Mouse (Mus musculus): ENCODE data around the gene Cd44. TPM values are rescaled to one million over a fixed set of nuclear protein-coding genes. Genes with fewer than 3 reads are reported as not detected.

The Cd44 gene
- polyA plus RNA-seq, 1 experiment from 2014 or later: 3.3 TPM

GRCm38 (mm10) chr2:102785696-102786095 lies 115.8 kb downstream of the Cd44 start:
- WGBS: 65% methylated on average over 4 of the region's 4 CpGs
- Histone ChIP-seq H3K4me2 (no peak overlapping the region), H3K4me3 (replicated peaks) (no peak overlapping the region), H3K4me1 (replicated peaks) (no peaks in the 10 kb centered on the region), H3K9ac (replicated peaks) (no peak overlapping the region), H3K9me3 (no peaks in the 10 kb centered on the region), H3K27me3 (no peaks in the 10 kb centered on the region), H3K27ac (no peak overlapping the region), H3K36me3 (no peaks in the 10 kb centered on the region)
- ATAC-seq (ENCODE audit: insufficient number of reproducible peaks, insufficient read depth, low FRiP score, low TSS enrichment, low read depth): no peak

- H3K4me3 ChIP-seq (replicated peaks): no peak overlapping the region
- H3K4me2 ChIP-seq: no peak overlapping the region
- no peaks in the 10 kb centered on the region for H3K9me3 ChIP-seq
- 82% methylated on average over 7 of the region's 7 CpGs for WGBS
- H3K27ac ChIP-seq: no peak overlapping the region
- no peak overlapping the region for H3K9ac ChIP-seq (replicated peaks)
- H3K27me3 ChIP-seq: no peaks in the 10 kb centered on the region
- no peak for ATAC-seq (ENCODE audit: insufficient number of reproducible peaks, insufficient read depth, low FRiP score, low TSS enrichment, low read depth)
- H3K4me1 ChIP-seq (replicated peaks): no peaks in the 10 kb centered on the region
- H3K36me3 ChIP-seq: no peaks in the 10 kb centered on the region
Measured at GRCm38 (mm10) chr2:102782751-102783150, 118.7 kb downstream of the Cd44 start.

- H3K9me3 ChIP-seq: no peaks in the 10 kb centered on the region
- no peak overlapping the region for H3K9ac ChIP-seq (replicated peaks)
- H3K4me1 ChIP-seq (replicated peaks): no peaks in the 10 kb centered on the region
- H3K27me3 ChIP-seq: no peaks in the 10 kb centered on the region
- H3K4me2 ChIP-seq: no peak overlapping the region
- no peak overlapping the region for H3K4me3 ChIP-seq (replicated peaks)
- H3K36me3 ChIP-seq: no peaks in the 10 kb centered on the region
- no peak for ATAC-seq (ENCODE audit: insufficient number of reproducible peaks, insufficient read depth, low FRiP score, low TSS enrichment, low read depth)
- H3K27ac ChIP-seq: no peak overlapping the region
- WGBS: 91% methylated on average over 3 of the region's 3 CpGs
Measured at GRCm38 (mm10) chr2:102778208-102778607, 123.3 kb downstream of the Cd44 start.

- no peak for ATAC-seq (ENCODE audit: insufficient number of reproducible peaks, insufficient read depth, low FRiP score, low TSS enrichment, low read depth)
- Histone ChIP-seq H3K9ac (replicated peaks) (no peak overlapping the region), H3K9me3 (no peaks in the 10 kb centered on the region)
Measured at GRCm38 (mm10) chr2:102775561-102775960, 125.9 kb downstream of the Cd44 start.

GRCm38 (mm10) chr2:102774700-102775099 lies 126.8 kb downstream of the Cd44 start:
- Histone ChIP-seq H3K27me3 (no peaks in the 10 kb centered on the region), H3K36me3 (no peaks in the 10 kb centered on the region), H3K4me1 (replicated peaks) (no peaks in the 10 kb centered on the region), H3K9me3 (no peaks in the 10 kb centered on the region), H3K4me2 (no peak overlapping the region), H3K9ac (replicated peaks) (no peak overlapping the region), H3K27ac (no peak overlapping the region), H3K4me3 (replicated peaks) (no peak overlapping the region)
- WGBS: 83% methylated on average over 4 of the region's 4 CpGs
- ATAC-seq (ENCODE audit: insufficient number of reproducible peaks, insufficient read depth, low FRiP score, low TSS enrichment, low read depth): no peak

More at GRCm38 (mm10) chr2:102775561-102775960, 125.9 kb downstream of the Cd44 start:
- Histone ChIP-seq H3K4me1 (replicated peaks) (no peaks in the 10 kb centered on the region), H3K4me3 (replicated peaks) (no peak overlapping the region), H3K36me3 (no peaks in the 10 kb centered on the region), H3K4me2 (no peak overlapping the region), H3K27me3 (no peaks in the 10 kb centered on the region), H3K27ac (no peak overlapping the region)
- WGBS: 59% methylated on average over 1 of the region's 1 CpGs

- H3K9ac ChIP-seq (replicated peaks): no peak overlapping the region
- H3K9me3 ChIP-seq: no peaks in the 10 kb centered on the region
- H3K27me3 ChIP-seq: no peaks in the 10 kb centered on the region
- H3K4me3 ChIP-seq (replicated peaks): no peak overlapping the region
- H3K4me2 ChIP-seq: no peak overlapping the region
- H3K4me1 ChIP-seq (replicated peaks): no peaks in the 10 kb centered on the region
- H3K36me3 ChIP-seq: no peaks in the 10 kb centered on the region
- WGBS: over 99% methylated on average over 5 of the region's 5 CpGs
- H3K27ac ChIP-seq: no peak overlapping the region
- ATAC-seq (ENCODE audit: insufficient number of reproducible peaks, insufficient read depth, low FRiP score, low TSS enrichment, low read depth): no peak
Measured at GRCm38 (mm10) chr2:102772276-102772675, 129.2 kb downstream of the Cd44 start.

- no peak overlapping the region for H3K4me3 ChIP-seq (replicated peaks)
- no peaks in the 10 kb centered on the region for H3K9me3 ChIP-seq
- H3K27me3 ChIP-seq: no peaks in the 10 kb centered on the region
- ATAC-seq (ENCODE audit: insufficient number of reproducible peaks, insufficient read depth, low FRiP score, low TSS enrichment, low read depth): no peak
- no peak overlapping the region for H3K9ac ChIP-seq (replicated peaks)
- H3K27ac ChIP-seq: no peak overlapping the region
- H3K4me2 ChIP-seq: no peak overlapping the region
- H3K36me3 ChIP-seq: no peaks in the 10 kb centered on the region
- no peaks in the 10 kb centered on the region for H3K4me1 ChIP-seq (replicated peaks)
- 88% methylated on average over 1 of the region's 1 CpGs for WGBS
Measured at GRCm38 (mm10) chr2:102771304-102771703, 130.2 kb downstream of the Cd44 start.

GRCm38 (mm10) chr2:102768267-102768666 lies 133.2 kb downstream of the Cd44 start:
- Histone ChIP-seq H3K4me2 (no peak overlapping the region), H3K27ac (no peak overlapping the region), H3K9ac (replicated peaks) (no peak overlapping the region), H3K27me3 (no peaks in the 10 kb centered on the region), H3K4me1 (replicated peaks) (no peaks in the 10 kb centered on the region), H3K36me3 (no peaks in the 10 kb centered on the region), H3K9me3 (no peaks in the 10 kb centered on the region), H3K4me3 (replicated peaks) (no peak overlapping the region)
- WGBS: 67% methylated on average over 3 of the region's 3 CpGs
- no peak for ATAC-seq (ENCODE audit: insufficient number of reproducible peaks, insufficient read depth, low FRiP score, low TSS enrichment, low read depth)

- Histone ChIP-seq H3K4me3 (replicated peaks) (no peak overlapping the region), H3K4me2 (no peak overlapping the region), H3K4me1 (replicated peaks) (no peaks in the 10 kb centered on the region), H3K9ac (replicated peaks) (no peak overlapping the region), H3K9me3 (no peaks in the 10 kb centered on the region), H3K36me3 (no peaks in the 10 kb centered on the region), H3K27me3 (no peaks in the 10 kb centered on the region), H3K27ac (no peak overlapping the region)
- no peak for ATAC-seq (ENCODE audit: insufficient number of reproducible peaks, insufficient read depth, low FRiP score, low TSS enrichment, low read depth)
- 62% methylated on average over 8 of the region's 8 CpGs for WGBS
Measured at GRCm38 (mm10) chr2:102764602-102765374, 136.7 kb downstream of the Cd44 start.

- Histone ChIP-seq H3K9me3 (no peaks in the 10 kb centered on the region), H3K4me3 (replicated peaks) (no peak overlapping the region), H3K4me2 (no peak overlapping the region), H3K9ac (replicated peaks) (no peak overlapping the region), H3K4me1 (replicated peaks) (no peaks in the 10 kb centered on the region), H3K27me3 (no peaks in the 10 kb centered on the region), H3K36me3 (no peaks in the 10 kb centered on the region), H3K27ac (no peak overlapping the region)
- 84% methylated on average over 2 of the region's 2 CpGs for WGBS
- no peak for ATAC-seq (ENCODE audit: insufficient number of reproducible peaks, insufficient read depth, low FRiP score, low TSS enrichment, low read depth)
Measured at GRCm38 (mm10) chr2:102763991-102764390, 137.5 kb downstream of the Cd44 start.

- Histone ChIP-seq H3K9me3 (no peaks in the 10 kb centered on the region), H3K27me3 (no peaks in the 10 kb centered on the region), H3K36me3 (no peaks in the 10 kb centered on the region), H3K4me3 (replicated peaks) (no peak overlapping the region), H3K27ac (no peak overlapping the region), H3K4me2 (no peak overlapping the region), H3K9ac (replicated peaks) (no peak overlapping the region), H3K4me1 (replicated peaks) (no peaks in the 10 kb centered on the region)
- WGBS: 82% methylated on average over 3 of the region's 3 CpGs
- no peak for ATAC-seq (ENCODE audit: insufficient number of reproducible peaks, insufficient read depth, low FRiP score, low TSS enrichment, low read depth)
Measured at GRCm38 (mm10) chr2:102763176-102763575, 138.3 kb downstream of the Cd44 start.
